Mouse (Mus musculus): ENCODE results near the gene Fcrl5. TPM values are rescaled to one million over a fixed set of nuclear protein-coding genes. Genes with fewer than 3 reads are reported as not detected.
A peak's percentile ranks its signal among the peaks of the same experiment; 100 is the strongest.

Gene Fcrl5
- total RNA-seq (2021): under 1 TPM in 1 of 2 experiments, not detected in 1; 0.14 TPM
- polyA plus RNA-seq (2012; rRNA removed): 0.14 TPM in 1 of 2 replicates, not detected in the other
- long read RNA-seq: 0 reads

DNA sequence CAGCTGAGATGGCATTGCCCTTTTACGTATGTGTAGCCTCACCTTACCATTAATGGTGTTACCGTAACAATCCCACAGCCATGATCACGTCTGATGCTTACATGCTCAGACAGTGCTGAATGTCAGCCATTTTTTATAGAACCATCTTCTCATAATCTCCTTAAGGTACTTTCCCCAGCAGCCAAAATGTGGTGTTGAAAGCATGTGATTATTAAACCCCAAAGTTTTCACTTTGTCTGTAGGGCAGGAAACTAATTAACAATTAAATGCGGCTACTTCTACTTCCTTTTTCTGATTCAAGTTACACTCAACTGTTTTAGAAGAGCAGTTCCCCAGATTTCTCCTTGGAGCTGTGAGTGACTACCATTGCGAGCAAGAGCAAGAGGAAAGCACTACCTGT lies at the start of gene Fcrl5:
TSS of gene Fcrl5 (plus strand) at position 295 of the 400 bp plus-strand sequence.
- no peak within 1 kb of the TSS for H3K9ac ChIP-seq (ENCODE audit: low read depth, low read length)
- intact Hi-C loops (cut with DNase I): no loop called here
- 82% methylated on average over 5 of the region's 5 CpGs for WGBS
- no peaks in the 10 kb centered on the region for H3K79me2 ChIP-seq (replicated peaks; ENCODE audit: control insufficient read depth, insufficient read depth, low read length)
- H3K27me3 ChIP-seq (ENCODE audit: control insufficient read depth, insufficient read depth, low read length): no peaks in the 10 kb centered on the region
- no peak within 1 kb of the TSS for H3K4me3 ChIP-seq
- TF ChIP-seq POLR2A (IDR thresholded peaks at IDR 0.05; ENCODE audit: insufficient read depth, low read depth, low read length) (no peak), EP300 (IDR thresholded peaks at IDR 0.05; ENCODE audit: insufficient read depth, low read depth, low read length) (no peak), CTCF (IDR thresholded peaks at IDR 0.05) (no peak)
- no peaks in the 10 kb centered on the region for H3K4me1 ChIP-seq (ENCODE audit: control insufficient read depth, insufficient read depth, low read length)
- H3K27ac ChIP-seq: no peak within 1 kb of the TSS
- H3K36me3 ChIP-seq (ENCODE audit: control insufficient read depth, insufficient read depth, low read length): no peaks in the 10 kb centered on the region
- DNase-seq: no peak

DNA sequence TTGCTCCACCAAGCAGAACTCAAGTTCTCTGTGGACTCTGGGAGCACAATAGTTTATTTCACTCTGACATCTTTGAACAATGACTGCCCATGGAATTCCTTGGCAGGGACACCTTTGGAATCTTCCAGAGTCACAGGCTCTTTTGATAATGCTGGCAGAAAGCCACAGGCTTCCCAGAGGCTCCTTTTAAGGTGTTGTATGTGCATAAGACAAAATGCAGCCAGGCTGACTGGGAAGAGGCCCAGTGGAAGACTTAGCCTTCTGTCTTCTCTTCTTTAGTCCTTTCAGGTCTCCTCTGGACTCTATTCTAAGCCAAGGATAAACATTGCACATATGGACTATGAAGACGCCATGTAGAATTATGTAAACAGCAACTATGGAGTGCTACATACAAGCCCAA lies 44.6 kb upstream of the Fcrl5 start:
- Histone ChIP-seq H3K4me1 (ENCODE audit: control insufficient read depth, insufficient read depth, low read length) (no peaks in the 10 kb centered on the region), H3K9ac (ENCODE audit: low read depth, low read length) (no peak overlapping the region), H3K36me3 (ENCODE audit: control insufficient read depth, insufficient read depth, low read length) (no peaks in the 10 kb centered on the region), H3K27me3 (ENCODE audit: control insufficient read depth, insufficient read depth, low read length) (no peaks in the 10 kb centered on the region), H3K27ac (no peak overlapping the region), H3K79me2 (replicated peaks; ENCODE audit: control insufficient read depth, insufficient read depth, low read length) (no peaks in the 10 kb centered on the region), H3K4me3 (no peak overlapping the region)
- TF ChIP-seq CTCF (IDR thresholded peaks at IDR 0.05): no peak
- WGBS: 76% methylated on average over 1 of the region's 1 CpGs
- intact Hi-C loops (cut with DNase I): no loop called here
- DNase-seq: no peak

DNA sequence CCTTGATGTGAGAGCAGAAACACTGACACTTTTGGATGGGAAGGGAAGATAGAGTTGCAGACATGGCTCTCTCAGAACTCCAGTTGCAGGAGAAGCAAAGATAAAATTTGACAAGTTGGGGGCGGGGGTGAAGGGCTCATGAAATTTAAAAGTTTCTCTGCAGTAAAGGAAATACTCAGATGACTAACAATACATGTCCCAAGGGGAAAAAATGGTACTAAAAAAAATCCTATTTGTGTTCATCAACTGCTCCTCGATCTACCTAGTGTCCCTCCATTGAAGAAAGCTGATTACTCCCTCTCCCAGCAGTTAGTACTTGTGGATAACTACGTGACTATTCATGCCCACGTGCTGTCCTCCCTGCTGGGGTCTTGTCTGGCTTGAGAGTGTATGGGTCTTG lies 36.8 kb upstream of the Fcrl5 start:
- no peaks in the 10 kb centered on the region for H3K36me3 ChIP-seq (ENCODE audit: control insufficient read depth, insufficient read depth, low read length)
- no peak for TF ChIP-seq EP300 (IDR thresholded peaks at IDR 0.05; ENCODE audit: insufficient read depth, low read depth, low read length)
- TF ChIP-seq CTCF (IDR thresholded peaks at IDR 0.05): no peak
- no peak for TF ChIP-seq POLR2A (IDR thresholded peaks at IDR 0.05; ENCODE audit: insufficient read depth, low read depth, low read length)
- no peak overlapping the region for H3K9ac ChIP-seq (ENCODE audit: low read depth, low read length)
- H3K4me1 ChIP-seq (ENCODE audit: control insufficient read depth, insufficient read depth, low read length): no peaks in the 10 kb centered on the region
- H3K4me3 ChIP-seq: no peak overlapping the region
- intact Hi-C loops (cut with DNase I): no loop called here
- no peak overlapping the region for H3K27ac ChIP-seq
- no peak for DNase-seq
- 64% methylated on average over 4 of the region's 4 CpGs for WGBS
- H3K27me3 ChIP-seq (ENCODE audit: control insufficient read depth, insufficient read depth, low read length): no peaks in the 10 kb centered on the region
- no peaks in the 10 kb centered on the region for H3K79me2 ChIP-seq (replicated peaks; ENCODE audit: control insufficient read depth, insufficient read depth, low read length)

DNA sequence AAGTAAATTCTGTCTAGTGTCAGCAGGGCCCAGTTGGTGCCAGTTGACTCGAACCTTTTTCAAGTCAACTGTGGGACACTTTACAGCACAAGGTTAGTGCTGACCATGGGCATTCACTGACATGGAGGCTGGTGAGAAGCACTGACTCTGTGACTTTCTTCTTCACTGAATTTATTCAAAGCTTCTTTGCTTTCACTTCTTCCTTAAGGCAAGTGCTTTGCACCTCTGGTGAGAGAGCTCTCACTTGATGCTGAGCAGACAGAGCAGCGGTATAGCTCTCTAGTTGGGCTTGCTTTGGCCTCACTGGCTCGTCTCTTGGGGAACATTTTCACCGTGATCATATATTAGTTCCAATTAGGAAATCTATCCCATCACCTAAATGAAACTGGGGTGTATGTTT lies 35.7 kb upstream of the Fcrl5 start:
- Histone ChIP-seq H3K4me1 (ENCODE audit: control insufficient read depth, insufficient read depth, low read length) (no peaks in the 10 kb centered on the region), H3K79me2 (replicated peaks; ENCODE audit: control insufficient read depth, insufficient read depth, low read length) (no peaks in the 10 kb centered on the region), H3K27me3 (ENCODE audit: control insufficient read depth, insufficient read depth, low read length) (no peaks in the 10 kb centered on the region), H3K27ac (no peak overlapping the region), H3K9ac (ENCODE audit: low read depth, low read length) (no peak overlapping the region), H3K36me3 (ENCODE audit: control insufficient read depth, insufficient read depth, low read length) (no peaks in the 10 kb centered on the region), H3K4me3 (no peak overlapping the region)
- no peak for DNase-seq
- intact Hi-C loops (cut with DNase I): loop anchor here (2.0 kb wide), 1 partner anchor 159 kb away; no protein-coding TSS in a partner anchor
- WGBS: 78% methylated on average over 4 of the region's 4 CpGs
- TF ChIP-seq CTCF (IDR thresholded peaks at IDR 0.05) (no peak), POLR2A (IDR thresholded peaks at IDR 0.05; ENCODE audit: insufficient read depth, low read depth, low read length) (no peak), EP300 (IDR thresholded peaks at IDR 0.05; ENCODE audit: insufficient read depth, low read depth, low read length) (no peak)

DNA sequence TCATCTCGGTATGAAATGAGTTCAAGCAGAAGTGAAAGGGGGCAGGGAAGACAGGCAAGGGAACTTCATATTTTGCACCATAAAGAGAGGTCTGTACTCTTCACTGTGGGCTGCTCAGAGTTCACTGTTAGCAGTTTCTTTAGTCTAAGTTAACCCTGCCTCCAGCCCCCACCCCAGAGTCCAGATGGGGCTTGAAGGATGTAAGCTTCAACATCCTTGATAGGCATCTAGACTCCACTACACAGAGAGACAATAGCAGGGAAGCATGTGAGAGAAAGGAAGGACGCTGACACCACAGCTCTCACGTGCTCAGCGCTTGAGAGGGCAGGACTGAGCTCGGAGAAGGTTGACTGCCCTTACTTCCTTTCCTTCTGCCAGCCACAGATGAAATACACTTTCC lies 34.3 kb upstream of the Fcrl5 start:
- WGBS: 38% methylated on average over 5 of the region's 5 CpGs
- Histone ChIP-seq H3K27ac (no peak overlapping the region), H3K79me2 (replicated peaks; ENCODE audit: control insufficient read depth, insufficient read depth, low read length) (no peaks in the 10 kb centered on the region), H3K27me3 (ENCODE audit: control insufficient read depth, insufficient read depth, low read length) (no peaks in the 10 kb centered on the region), H3K36me3 (ENCODE audit: control insufficient read depth, insufficient read depth, low read length) (no peaks in the 10 kb centered on the region), H3K4me1 (ENCODE audit: control insufficient read depth, insufficient read depth, low read length) (no peaks in the 10 kb centered on the region), H3K4me3 (no peak overlapping the region), H3K9ac (ENCODE audit: low read depth, low read length) (no peak overlapping the region)
- intact Hi-C loops (cut with DNase I): loop anchor here (2.0 kb wide), 1 partner anchor 161 kb away; no protein-coding TSS in a partner anchor
- DNase-seq: peak in 1 of 2 experiments; percentile 36
- TF ChIP-seq EP300 (IDR thresholded peaks at IDR 0.05; ENCODE audit: insufficient read depth, low read depth, low read length): no peak
- no peak for TF ChIP-seq CTCF (IDR thresholded peaks at IDR 0.05)

DNA sequence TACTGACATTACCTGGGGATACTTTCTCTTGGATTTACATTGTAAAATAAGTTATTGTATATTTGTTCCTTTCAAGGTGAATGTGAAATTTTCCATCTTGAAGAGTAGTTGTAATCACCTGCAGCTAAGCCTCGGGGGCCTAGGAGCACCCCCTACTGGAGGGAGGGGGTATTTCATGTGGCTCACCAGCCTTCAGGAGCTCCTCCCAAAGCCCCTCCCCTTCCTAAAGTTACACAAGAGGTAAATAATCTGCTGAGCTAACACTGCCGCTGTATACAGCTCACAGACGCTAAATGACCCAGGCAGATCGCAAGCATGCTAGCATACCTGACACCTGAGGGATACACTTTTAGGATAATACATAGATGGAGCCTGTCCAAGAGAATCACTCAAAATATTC lies 27.4 kb upstream of the Fcrl5 start:
- no peaks in the 10 kb centered on the region for H3K4me1 ChIP-seq (ENCODE audit: control insufficient read depth, insufficient read depth, low read length)
- no peaks in the 10 kb centered on the region for H3K36me3 ChIP-seq (ENCODE audit: control insufficient read depth, insufficient read depth, low read length)
- no peaks in the 10 kb centered on the region for H3K27me3 ChIP-seq (ENCODE audit: control insufficient read depth, insufficient read depth, low read length)
- no peak overlapping the region for H3K4me3 ChIP-seq
- H3K79me2 ChIP-seq (replicated peaks; ENCODE audit: control insufficient read depth, insufficient read depth, low read length): no peaks in the 10 kb centered on the region
- no peak overlapping the region for H3K9ac ChIP-seq (ENCODE audit: low read depth, low read length)
- no peak for TF ChIP-seq POLR2A (IDR thresholded peaks at IDR 0.05; ENCODE audit: insufficient read depth, low read depth, low read length)
- peak; percentile 67 for TF ChIP-seq CTCF (IDR thresholded peaks at IDR 0.05)
- no peak for TF ChIP-seq EP300 (IDR thresholded peaks at IDR 0.05; ENCODE audit: insufficient read depth, low read depth, low read length)
- H3K27ac ChIP-seq: no peak overlapping the region
- peak in 1 of 2 experiments; percentile 13 for DNase-seq
- intact Hi-C loops (cut with DNase I): loop anchor here (2.0 kb wide), 1 partner anchor 83 kb away; no protein-coding TSS in a partner anchor
- WGBS: 33% methylated on average over 4 of the region's 4 CpGs

Data from heart, adult 2 months (tissue).